Mouse (Mus musculus) heart, embryonic 11.5 days (tissue): Measurements from ENCODE around the gene Nsg1. TPM values are rescaled to one million over a fixed set of nuclear protein-coding genes. Genes with fewer than 3 reads are reported as not detected.

Experiments used
- ATAC-seq: fragments of 200-750 bp; cut with Nextera tagmentation; replicated peaks from 2 replicates; pipeline ENCODE4 v1.8.0; 2017; ENCODE audit warnings: moderate library complexity; ENCODE audit not compliant: insufficient number of reproducible peaks, low FRiP score, low TSS enrichment
- H3K27ac ChIP-seq: fragments of 300-500 bp; sonication (generic); 2 replicates; pipeline ENCODE4 v1.5.1; 2014; ENCODE audit warnings: mild to moderate bottlenecking, low read depth, low read length
- H3K27me3 ChIP-seq: fragments of 300-500 bp; sonication (generic); 2 replicates; pipeline ENCODE4 v1.6.1; 2014; ENCODE audit warnings: mild to moderate bottlenecking, low read length, mixed read lengths; ENCODE audit not compliant: control insufficient read depth, insufficient read depth
- H3K36me3 ChIP-seq: fragments of 300-500 bp; sonication (generic); 2 replicates; pipeline ENCODE4 v1.6.1; 2014; ENCODE audit warnings: mild to moderate bottlenecking, low read length, moderate library complexity, mixed read lengths; ENCODE audit not compliant: control insufficient read depth, insufficient read depth
- H3K4me1 ChIP-seq: fragments of 300-500 bp; sonication (generic); 2 replicates; pipeline ENCODE4 v1.6.1; 2014; ENCODE audit warnings: low read length; ENCODE audit not compliant: control insufficient read depth, insufficient read depth
- H3K4me2 ChIP-seq: fragments of 300-500 bp; sonication (generic); 2 replicates; pipeline ENCODE4 v1.6.1; 2014; ENCODE audit warnings: mild to moderate bottlenecking, moderate library complexity
- H3K4me3 ChIP-seq: fragments of 300-500 bp; sonication (generic); 2 replicates; pipeline ENCODE4 v1.5.1; 2014; ENCODE audit warnings: low read depth, low read length
- H3K9ac ChIP-seq: fragments of 300-500 bp; sonication (generic); 2 replicates; pipeline ENCODE4 v1.6.1; 2014; ENCODE audit warnings: mild to moderate bottlenecking, low read depth, low read length, moderate library complexity
- H3K9me3 ChIP-seq: fragments of 300-500 bp; sonication (generic); replicated peaks from 2 replicates; pipeline ENCODE4 v1.6.1; 2016; ENCODE audit warnings: low read length; ENCODE audit not compliant: control insufficient read depth
- WGBS: fragments of 180-500 bp; shearing (Covaris S2); extraction: QIAGEN DNeasy Blood & Tissue Kit; methylation state at CpG from one replicate; pipeline ENCODE4 v1.1.7; 2014; ENCODE audit not compliant: insufficient replicate concordance; 5-methylcytosine and 5-hydroxymethylcytosine counted together
- polyA plus RNA-seq: library from polyadenylated mRNA; unstranded; fragments of >200 nt; fragmentation: Nextera tagmentation; extraction: Ambion mirVana; gene quantifications from 2 replicates; pipeline ENCODE4 v1.2.1, GENCODE M21; 2014

Gene Nsg1
- polyA plus RNA-seq, 1 experiment from 2014 or later = 5.3 TPM

DNA sequence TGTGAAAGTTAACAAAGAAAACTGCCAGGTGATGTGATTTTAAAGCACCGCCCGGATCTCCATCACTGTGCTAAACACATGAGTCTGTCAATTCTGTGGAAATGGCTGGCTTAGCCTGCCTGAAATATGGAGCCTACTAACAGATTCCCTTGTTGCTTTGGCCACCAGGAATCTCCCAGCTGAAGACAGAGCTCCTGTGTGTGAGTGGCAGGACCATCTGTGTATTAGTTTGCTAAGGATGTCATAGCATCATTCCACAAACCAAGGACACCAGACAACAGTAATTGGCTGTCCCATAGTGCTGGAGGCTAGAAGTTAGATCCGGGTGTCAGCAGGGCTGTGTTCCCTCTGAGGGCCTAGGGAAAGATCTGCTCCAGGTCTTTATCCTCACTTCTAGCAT lies 31.2 kb upstream of the Nsg1 start:
- H3K9ac ChIP-seq = no peak overlapping the region
- no peaks in the 10 kb centered on the region for H3K9me3 ChIP-seq
- no peak overlapping the region for H3K27ac ChIP-seq
- H3K27me3 ChIP-seq = no peaks in the 10 kb centered on the region
- WGBS = 90% methylated on average over 3 of the region's 3 CpGs
- no peaks in the 10 kb centered on the region for H3K36me3 ChIP-seq
- ATAC-seq = no peak
- no peak overlapping the region for H3K4me3 ChIP-seq
- no peaks in the 10 kb centered on the region for H3K4me1 ChIP-seq
- H3K4me2 ChIP-seq = no peak overlapping the region

DNA sequence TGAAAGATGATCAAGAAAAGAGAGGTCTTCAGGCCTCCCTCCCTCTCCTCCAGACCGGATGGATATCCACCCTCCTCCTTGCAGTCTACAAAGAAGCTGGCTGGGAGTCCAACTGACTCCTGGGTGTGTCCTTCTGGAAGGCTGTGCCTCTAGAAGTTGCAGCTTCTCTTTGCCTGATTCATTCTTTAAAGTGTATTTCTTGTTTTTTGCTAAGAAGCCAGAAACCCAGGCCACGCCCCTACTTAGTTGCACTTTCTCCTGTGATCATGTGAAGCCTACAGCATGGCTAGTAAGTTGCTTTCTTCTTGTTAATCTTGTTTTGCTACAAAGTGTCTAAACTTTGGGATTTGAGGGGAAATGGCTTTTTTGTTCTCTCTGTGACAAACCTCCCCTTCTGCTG lies 27.3 kb upstream of the Nsg1 start:
- no peak overlapping the region for H3K9ac ChIP-seq
- no peak overlapping the region for H3K27ac ChIP-seq
- ATAC-seq = no peak
- WGBS = 78% methylated on average over 2 of the region's 2 CpGs
- no peaks in the 10 kb centered on the region for H3K9me3 ChIP-seq
- no peaks in the 10 kb centered on the region for H3K27me3 ChIP-seq
- H3K4me1 ChIP-seq = no peaks in the 10 kb centered on the region
- no peak overlapping the region for H3K4me3 ChIP-seq
- no peak overlapping the region for H3K4me2 ChIP-seq
- H3K36me3 ChIP-seq = no peaks in the 10 kb centered on the region

DNA sequence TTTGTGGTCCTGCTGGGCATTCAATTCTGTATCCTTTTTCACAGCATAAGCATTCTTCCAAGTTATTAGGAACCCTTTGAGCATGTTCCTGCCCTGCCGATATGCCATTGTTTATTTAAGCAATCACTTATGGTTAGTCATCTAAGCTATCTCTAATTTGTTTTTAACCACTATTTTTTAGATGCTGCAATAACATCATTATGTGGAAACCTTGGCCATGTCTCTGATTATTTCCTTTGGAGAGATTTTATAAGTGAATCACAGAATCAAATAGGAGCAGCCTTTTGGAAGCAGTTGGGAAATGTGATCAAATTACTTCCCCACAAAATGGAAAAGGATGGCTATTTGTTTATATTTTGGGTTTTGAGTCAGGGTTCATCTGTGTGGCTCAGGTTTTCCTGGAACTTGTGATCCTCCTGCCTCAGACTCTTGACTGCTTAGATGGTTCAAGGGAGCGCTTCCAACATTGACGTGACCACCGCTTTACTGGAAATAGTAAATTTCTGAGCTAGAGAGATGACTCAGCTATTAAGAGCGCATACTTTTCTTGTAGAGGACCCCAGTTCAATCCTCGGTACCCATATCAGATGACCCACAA lies 25.1 kb upstream of the Nsg1 start:
- Histone ChIP-seq H3K36me3 (no peaks in the 10 kb centered on the region), H3K9me3 (no peaks in the 10 kb centered on the region), H3K4me2 (no peak overlapping the region), H3K9ac (no peak overlapping the region), H3K27ac (no peak overlapping the region), H3K4me3 (no peak overlapping the region), H3K4me1 (no peaks in the 10 kb centered on the region), H3K27me3 (no peaks in the 10 kb centered on the region)
- 77% methylated on average over 6 of the region's 6 CpGs for WGBS
- ATAC-seq = no peak

DNA sequence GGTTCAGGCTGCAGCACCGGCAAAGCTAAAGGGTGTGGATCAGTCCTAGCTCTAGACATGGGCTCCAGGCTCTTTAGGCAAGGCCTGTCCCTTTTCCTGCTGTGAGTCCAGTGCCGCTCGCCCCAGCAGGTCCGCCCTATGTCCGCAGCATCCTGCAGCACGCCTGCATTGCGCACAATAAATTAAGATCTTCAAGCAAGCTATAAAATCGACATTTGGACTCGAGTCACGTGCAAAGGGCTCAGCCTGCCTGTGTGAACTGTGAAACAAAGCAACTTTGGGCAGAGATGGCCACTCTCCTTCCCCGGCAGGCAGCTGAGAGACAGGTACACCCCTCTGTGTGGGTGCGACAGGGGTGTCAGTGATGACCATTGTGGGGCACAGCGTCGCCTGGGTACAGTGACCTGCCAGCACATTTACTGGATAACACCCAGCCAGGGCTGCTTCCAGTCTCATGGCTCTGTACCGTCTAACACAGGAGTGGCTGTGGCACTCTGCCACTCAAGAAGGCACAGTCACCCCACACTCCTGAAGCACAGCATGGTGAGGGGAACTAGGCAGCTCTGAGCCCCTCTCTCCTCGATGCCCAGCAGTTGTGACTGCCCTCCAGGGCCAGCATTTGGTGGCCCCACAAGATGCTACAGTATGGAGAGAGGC lies 14.7 kb upstream of the Nsg1 start:
- H3K36me3 ChIP-seq = no peaks in the 10 kb centered on the region
- no peaks in the 10 kb centered on the region for H3K27me3 ChIP-seq
- WGBS = 80% methylated on average over 16 of the region's 16 CpGs
- no peak for ATAC-seq
- H3K4me1 ChIP-seq = no peaks in the 10 kb centered on the region
- H3K4me3 ChIP-seq = no peak overlapping the region
- no peak overlapping the region for H3K27ac ChIP-seq
- no peak overlapping the region for H3K9ac ChIP-seq
- H3K4me2 ChIP-seq = no peak overlapping the region
- no peaks in the 10 kb centered on the region for H3K9me3 ChIP-seq

DNA sequence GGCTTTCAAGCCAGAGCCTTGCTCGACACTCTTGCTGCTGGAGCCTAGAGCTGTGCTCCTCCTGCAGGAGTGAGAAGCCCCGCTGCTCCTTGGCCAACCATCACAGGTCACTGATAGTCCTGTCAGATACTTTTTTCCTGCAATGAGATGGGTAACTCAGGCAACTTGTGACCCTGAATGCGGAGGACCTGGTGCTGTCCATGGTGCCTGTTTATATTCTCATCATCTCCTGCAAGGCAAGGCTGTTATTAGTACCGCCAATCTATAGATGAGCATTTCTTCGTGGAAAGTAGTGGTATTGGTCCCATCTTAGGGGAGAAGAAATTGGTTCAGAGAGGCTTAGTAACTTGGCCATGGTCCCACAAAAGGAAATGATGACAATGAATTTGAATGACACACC lies 14.1 kb upstream of the Nsg1 start:
- Histone ChIP-seq H3K4me3 (no peak overlapping the region), H3K27ac (no peak overlapping the region), H3K36me3 (no peaks in the 10 kb centered on the region), H3K9me3 (no peaks in the 10 kb centered on the region), H3K9ac (no peak overlapping the region), H3K4me2 (no peak overlapping the region), H3K27me3 (no peaks in the 10 kb centered on the region), H3K4me1 (no peaks in the 10 kb centered on the region)
- ATAC-seq = no peak
- WGBS = 41% methylated on average over 5 of the region's 5 CpGs

DNA sequence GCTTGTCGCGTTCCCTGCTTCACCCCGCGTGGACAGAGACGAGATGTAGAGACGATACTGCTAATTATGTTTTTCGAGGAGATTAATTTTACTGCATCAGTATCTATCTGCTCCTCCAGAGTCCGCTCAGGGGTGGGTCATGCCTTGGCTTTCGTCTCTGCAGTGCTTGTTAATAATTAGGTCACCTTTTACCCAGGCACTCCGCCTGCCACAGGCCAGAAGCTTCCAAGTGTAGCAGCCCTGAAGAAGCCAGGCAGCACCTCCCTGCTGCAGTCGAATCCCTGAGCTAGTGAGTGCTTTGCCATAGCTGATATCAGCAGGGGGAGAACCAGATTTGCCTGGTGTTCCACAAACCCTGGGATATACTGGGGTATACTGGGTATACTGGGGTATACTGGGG lies 8.8 kb upstream of the Nsg1 start:
- Histone ChIP-seq H3K4me3 (no peak overlapping the region), H3K4me1 (no peaks in the 10 kb centered on the region), H3K27ac (no peak overlapping the region), H3K36me3 (no peaks in the 10 kb centered on the region), H3K9ac (no peak overlapping the region), H3K4me2 (no peak overlapping the region), H3K27me3 (0 out of 2 replicates have a peak, but pooled peaks cover 5% of the 10 kb centered on the region), H3K9me3 (no peaks in the 10 kb centered on the region)
- 72% methylated on average over 11 of the region's 11 CpGs for WGBS
- no peak for ATAC-seq

DNA sequence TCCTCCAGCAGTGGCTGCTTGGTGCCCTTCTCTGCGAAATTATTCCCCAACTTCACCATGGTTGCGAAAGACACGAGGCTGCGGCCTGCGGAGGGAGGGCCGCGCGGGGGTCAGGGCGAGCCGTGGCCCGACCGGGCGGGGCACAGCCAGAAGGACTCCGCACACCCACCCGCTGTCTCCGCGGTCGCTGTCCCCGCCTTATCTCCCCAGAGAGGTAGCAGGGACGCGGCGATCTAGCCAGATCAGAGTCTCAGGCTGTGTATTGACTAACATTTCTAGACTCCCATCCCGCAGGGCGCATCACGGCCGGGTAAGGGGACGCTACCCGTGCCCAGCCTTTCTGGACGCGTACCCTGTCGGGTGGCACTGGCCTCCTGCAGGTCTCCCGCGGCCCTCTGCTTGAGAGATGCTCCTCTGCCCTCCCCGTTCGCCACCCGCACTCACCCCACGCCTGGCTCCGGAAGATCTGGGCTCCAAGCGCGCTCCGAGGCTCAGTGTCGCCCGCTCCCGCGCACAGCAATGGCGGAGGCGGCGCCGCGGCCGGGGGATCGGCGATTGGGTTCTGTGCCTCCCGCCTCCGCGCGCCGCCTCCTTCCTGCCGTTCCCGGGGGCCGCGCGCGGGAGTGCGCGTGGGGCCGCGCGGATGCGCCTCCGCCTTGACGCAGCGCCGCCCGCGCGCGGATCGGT lies 617 bp downstream of the Nsg1 start:
- Histone ChIP-seq H3K4me1 (no peaks in the 10 kb centered on the region), H3K27me3 (peaks cover 61% of the 10 kb centered on the region), H3K27ac (no peak overlapping the region), H3K36me3 (no peaks in the 10 kb centered on the region), H3K9ac (peak overlapping the region; percentile 73), H3K4me2 (peak overlapping the region; percentile 88), H3K4me3 (peak overlapping the region; percentile 63), H3K9me3 (no peaks in the 10 kb centered on the region)
- under 1% methylated on average over 72 of the region's 79 CpGs for WGBS
- ATAC-seq = 0 out of 2 replicates have a peak, but pooled peaks have one; percentile 31

DNA sequence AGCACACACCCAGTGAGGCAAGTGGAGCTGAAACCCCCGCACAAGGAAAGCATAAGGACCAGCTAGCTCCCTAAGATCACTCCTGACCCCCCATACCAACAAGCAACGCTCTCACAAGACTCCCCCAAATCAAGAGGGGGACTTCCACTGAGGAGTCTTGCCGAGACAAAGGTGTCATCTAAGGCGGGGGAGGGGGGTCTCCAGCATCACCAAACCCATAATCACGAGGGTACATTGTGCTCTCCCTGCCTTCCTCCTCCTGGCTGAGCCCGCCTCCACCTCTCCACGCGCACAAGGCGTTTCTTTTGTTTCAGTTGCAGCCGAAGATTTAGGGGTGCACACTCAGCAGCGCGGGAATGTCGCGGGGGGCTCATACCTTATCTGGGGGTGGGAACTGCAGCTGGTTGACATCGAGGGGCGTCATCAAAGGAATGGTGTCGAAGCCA lies 1.2 kb downstream of the Nsg1 start:
- peak overlapping the region; percentile 63 for H3K4me3 ChIP-seq
- no peaks in the 10 kb centered on the region for H3K36me3 ChIP-seq
- no peaks in the 10 kb centered on the region for H3K4me1 ChIP-seq
- peak overlapping the region; percentile 16; the same call in 1 of the 2 replicates for H3K9ac ChIP-seq
- peak overlapping the region; percentile 88 for H3K4me2 ChIP-seq
- ATAC-seq = no peak
- WGBS = 5% methylated on average over 17 of the region's 17 CpGs
- no peaks in the 10 kb centered on the region for H3K9me3 ChIP-seq
- peaks cover 57% of the 10 kb centered on the region for H3K27me3 ChIP-seq
- H3K27ac ChIP-seq = no peak overlapping the region
